Mouse (Mus musculus) hindbrain, embryonic 11.5 days (tissue): Measurements from ENCODE around the gene Mpdu1. TPM values are rescaled to one million over a fixed set of nuclear protein-coding genes. Genes with fewer than 3 reads are reported as not detected.

Experiments
- ATAC-seq: fragments of 200-750 bp; cut with Nextera tagmentation; 2 replicates; pipeline ENCODE4 v1.8.0; 2017; ENCODE audit warnings: mild to moderate bottlenecking, moderate TSS enrichment, moderate library complexity; ENCODE audit not compliant: low FRiP score
- DNase-seq: peaks from one replicate; pipeline ENCODE4 v3.0.0-alpha.2; 2015; ENCODE audit warnings: low spot score
- H3K27ac ChIP-seq: fragments of 300-500 bp; sonication (generic); 2 replicates; pipeline ENCODE4 v1.5.1; 2014; ENCODE audit warnings: mild to moderate bottlenecking, low read depth, low read length
- H3K27me3 ChIP-seq: fragments of 300-500 bp; sonication (generic); 2 replicates; pipeline ENCODE4 v1.6.1; 2014; ENCODE audit warnings: mild to moderate bottlenecking, low read length, moderate library complexity, mixed read lengths; ENCODE audit not compliant: control insufficient read depth, insufficient read depth
- H3K36me3 ChIP-seq: fragments of 300-500 bp; sonication (generic); 2 replicates; pipeline ENCODE4 v1.6.1; 2014; ENCODE audit warnings: mild to moderate bottlenecking, low read length, moderate library complexity, mixed read lengths; ENCODE audit not compliant: control insufficient read depth, insufficient read depth
- H3K4me1 ChIP-seq: fragments of 300-500 bp; sonication (generic); replicated peaks from 2 replicates; pipeline ENCODE4 v1.6.1; 2014; ENCODE audit warnings: low read length, mixed read lengths; ENCODE audit not compliant: control insufficient read depth, insufficient read depth
- H3K4me2 ChIP-seq: fragments of 300-500 bp; sonication (generic); replicated peaks from 2 replicates; pipeline ENCODE4 v1.6.1; 2014; ENCODE audit warnings: mild to moderate bottlenecking, low read depth, low read length
- H3K4me3 ChIP-seq: fragments of 300-500 bp; sonication (generic); 2 replicates; pipeline ENCODE4 v1.5.1; 2014; ENCODE audit warnings: low read depth, low read length
- H3K9ac ChIP-seq: fragments of 300-500 bp; sonication (generic); 2 replicates; pipeline ENCODE4 v1.6.1; 2014; ENCODE audit warnings: low read depth, low read length
- H3K9me3 ChIP-seq: fragments of 300-500 bp; sonication (generic); 2 replicates; pipeline ENCODE4 v1.6.1; 2016; ENCODE audit warnings: low read length; ENCODE audit not compliant: control insufficient read depth
- WGBS: fragments of 180-500 bp; shearing (Covaris S2); extraction: QIAGEN DNeasy Blood & Tissue Kit; methylation state at CpG from one replicate; pipeline ENCODE4 v1.1.7; 2014; 5-methylcytosine and 5-hydroxymethylcytosine counted together
- polyA plus RNA-seq: library from polyadenylated mRNA; unstranded; fragments of >200 nt; fragmentation: Nextera tagmentation; extraction: Ambion mirVana; gene quantifications from 2 replicates; pipeline ENCODE4 v1.2.1, GENCODE M21; 2014

Mpdu1 gene
- polyA plus RNA-seq, 1 experiment from 2014 or later = 45.3 TPM

DNA sequence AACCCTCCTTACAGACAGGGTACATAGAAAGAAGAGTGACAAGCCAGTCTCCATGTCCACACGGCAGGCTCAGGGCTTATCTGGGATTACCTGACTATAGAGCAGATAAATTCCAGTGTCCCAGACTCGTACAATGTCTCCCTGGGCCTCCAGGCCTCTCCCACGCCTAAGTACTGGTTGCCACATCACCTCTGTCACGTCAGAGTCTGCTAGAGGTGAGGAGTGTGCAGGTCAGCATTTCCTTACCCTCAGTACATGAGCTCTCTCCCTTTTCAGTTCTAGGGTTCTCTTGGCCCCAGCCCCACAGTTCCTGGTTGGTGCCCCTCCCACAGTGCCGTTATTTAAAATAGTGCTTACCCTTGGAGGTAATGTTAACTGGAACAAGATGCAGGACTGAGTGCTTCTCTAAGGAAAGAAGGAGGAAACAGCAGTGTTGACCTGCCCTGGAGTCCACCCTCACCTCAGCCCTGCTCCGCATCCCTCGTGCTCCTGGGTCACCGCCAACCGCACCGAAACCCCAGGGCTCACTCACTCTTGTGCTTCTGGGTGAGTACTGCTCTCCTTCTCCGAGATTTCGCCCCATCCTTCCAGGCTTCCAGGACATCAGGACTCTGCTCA is 21.8 kb upstream of the Mpdu1 start:
- Histone ChIP-seq H3K9me3 (no peaks in the 10 kb centered on the region), H3K9ac (no peak overlapping the region; the same call in 1 of the 2 replicates), H3K27me3 (no peaks in the 10 kb centered on the region), H3K4me1 (peaks cover 5% of the 10 kb centered on the region; the same call in 1 of the 2 replicates), H3K4me3 (no peak overlapping the region), H3K27ac (no peak overlapping the region), H3K4me2 (no peak overlapping the region), H3K36me3 (no peaks in the 10 kb centered on the region)
- 89% methylated on average over 12 of the region's 12 CpGs for WGBS
- ATAC-seq (no peak), DNase-seq (no peak)

DNA sequence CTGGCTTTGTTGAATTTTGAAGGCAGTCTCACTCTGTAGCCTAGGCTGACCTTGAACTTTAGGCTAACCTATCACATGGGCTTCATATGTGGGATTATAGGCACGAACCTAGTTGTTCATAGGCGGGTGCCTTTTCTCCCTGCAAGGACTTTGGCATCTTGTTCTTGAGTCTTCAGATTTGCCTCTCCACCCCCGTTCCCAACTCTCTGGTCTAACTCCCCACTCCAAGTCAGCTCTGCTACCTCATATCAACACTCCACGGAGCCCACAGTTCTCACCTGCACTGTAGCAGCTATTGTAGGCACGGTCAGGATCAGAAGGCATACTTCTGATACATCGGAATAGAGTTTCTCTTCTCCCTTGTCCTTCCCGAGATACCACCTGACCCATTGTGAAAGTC is 21.1 kb upstream of the Mpdu1 start:
- Histone ChIP-seq H3K9ac (no peak overlapping the region; the same call in 1 of the 2 replicates), H3K36me3 (no peaks in the 10 kb centered on the region), H3K9me3 (no peaks in the 10 kb centered on the region), H3K4me3 (no peak overlapping the region), H3K27me3 (no peaks in the 10 kb centered on the region), H3K4me1 (peaks cover 5% of the 10 kb centered on the region; the same call in 1 of the 2 replicates), H3K4me2 (no peak overlapping the region), H3K27ac (no peak overlapping the region)
- DNase-seq (no peak), ATAC-seq (no peak)
- 79% methylated on average over 7 of the region's 7 CpGs for WGBS

DNA sequence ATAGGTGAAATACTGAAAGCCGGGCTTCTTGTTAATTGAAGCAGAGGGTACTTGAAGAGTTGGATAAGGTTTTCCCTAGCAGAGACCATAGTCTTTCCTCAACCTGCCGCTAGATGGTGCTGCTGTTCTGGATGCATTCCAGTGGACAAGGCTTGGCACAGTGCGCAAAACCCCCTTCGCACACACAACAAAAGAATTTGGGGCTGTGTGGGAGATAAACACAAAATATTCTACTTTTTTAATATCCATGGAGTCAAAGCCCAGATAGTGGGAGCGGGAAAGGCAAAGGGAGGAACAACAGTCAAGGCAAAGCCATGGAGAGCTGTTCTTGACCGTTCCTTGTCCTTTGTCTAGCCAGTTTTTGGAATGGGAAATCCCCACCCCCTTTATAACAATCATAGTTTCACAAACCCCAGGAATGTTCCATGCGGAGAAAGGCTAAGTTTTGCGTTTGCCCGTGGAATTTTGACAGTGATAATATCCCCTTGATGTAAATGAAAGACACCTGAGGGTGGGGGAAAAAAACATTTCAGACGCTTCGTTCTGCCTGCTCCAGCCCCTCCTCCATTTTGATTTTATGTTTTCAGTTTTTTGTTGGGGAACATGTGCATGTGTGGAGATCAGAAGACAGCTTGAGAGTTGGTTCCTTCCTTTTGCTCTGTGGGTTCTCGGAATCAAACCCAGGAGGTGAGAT is 20.5 kb upstream of the Mpdu1 start:
- no peaks in the 10 kb centered on the region for H3K27me3 ChIP-seq
- DNase-seq = peak; percentile 95
- no peak overlapping the region for H3K27ac ChIP-seq
- 0 out of 2 replicates have a peak overlapping the region, but pooled peaks have one; percentile 73 for H3K4me3 ChIP-seq
- H3K4me1 ChIP-seq = peaks cover 5% of the 10 kb centered on the region; the same call in 1 of the 2 replicates
- H3K9ac ChIP-seq = no peak overlapping the region; the same call in 1 of the 2 replicates
- 24% methylated on average over 12 of the region's 12 CpGs for WGBS
- no peaks in the 10 kb centered on the region for H3K9me3 ChIP-seq
- no peak overlapping the region for H3K4me2 ChIP-seq
- ATAC-seq = peak; percentile 34; the same call in 1 of the 2 replicates
- H3K36me3 ChIP-seq = no peaks in the 10 kb centered on the region

DNA sequence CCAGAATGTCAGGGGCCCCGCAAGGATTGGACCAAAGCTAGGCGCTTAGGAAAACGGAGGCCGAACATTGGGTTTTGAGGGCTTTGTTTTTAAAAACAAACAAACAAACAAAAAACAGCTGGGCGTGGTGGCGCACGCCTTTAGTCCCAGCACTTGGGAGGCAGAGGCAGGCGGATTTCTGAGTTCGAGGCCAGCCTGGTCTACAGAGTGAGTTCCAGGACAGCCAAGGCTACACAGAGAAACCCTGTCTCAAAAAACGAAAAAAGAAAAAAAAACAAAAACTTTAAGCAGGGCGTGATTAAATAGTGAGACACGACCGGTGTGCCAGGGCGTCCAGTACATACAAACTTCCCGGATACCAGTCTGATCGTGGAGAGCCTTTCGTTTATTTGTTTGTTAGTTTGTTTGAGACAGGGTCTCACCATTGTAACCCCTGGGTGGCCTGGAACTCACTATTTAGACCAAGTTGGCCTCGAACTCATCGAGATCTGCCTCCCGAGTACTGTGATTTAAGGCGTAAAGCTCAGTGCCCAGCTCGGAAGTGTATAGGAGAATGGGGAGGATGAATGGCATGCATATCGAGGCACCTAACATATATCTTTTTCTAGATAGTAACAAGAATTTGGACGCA is 19.9 kb upstream of the Mpdu1 start:
- no peak for DNase-seq
- peak overlapping the region; percentile 73 for H3K4me3 ChIP-seq
- no peaks in the 10 kb centered on the region for H3K36me3 ChIP-seq
- H3K27me3 ChIP-seq = no peaks in the 10 kb centered on the region
- H3K9me3 ChIP-seq = no peaks in the 10 kb centered on the region
- ATAC-seq = peak; percentile 42; the same call in 1 of the 2 replicates
- 27% methylated on average over 24 of the region's 24 CpGs for WGBS
- H3K4me1 ChIP-seq = peaks cover 5% of the 10 kb centered on the region; the same call in 1 of the 2 replicates
- peak overlapping the region; percentile 82 for H3K9ac ChIP-seq
- H3K27ac ChIP-seq = peak overlapping the region; percentile 83
- peak overlapping the region; percentile 74 for H3K4me2 ChIP-seq

DNA sequence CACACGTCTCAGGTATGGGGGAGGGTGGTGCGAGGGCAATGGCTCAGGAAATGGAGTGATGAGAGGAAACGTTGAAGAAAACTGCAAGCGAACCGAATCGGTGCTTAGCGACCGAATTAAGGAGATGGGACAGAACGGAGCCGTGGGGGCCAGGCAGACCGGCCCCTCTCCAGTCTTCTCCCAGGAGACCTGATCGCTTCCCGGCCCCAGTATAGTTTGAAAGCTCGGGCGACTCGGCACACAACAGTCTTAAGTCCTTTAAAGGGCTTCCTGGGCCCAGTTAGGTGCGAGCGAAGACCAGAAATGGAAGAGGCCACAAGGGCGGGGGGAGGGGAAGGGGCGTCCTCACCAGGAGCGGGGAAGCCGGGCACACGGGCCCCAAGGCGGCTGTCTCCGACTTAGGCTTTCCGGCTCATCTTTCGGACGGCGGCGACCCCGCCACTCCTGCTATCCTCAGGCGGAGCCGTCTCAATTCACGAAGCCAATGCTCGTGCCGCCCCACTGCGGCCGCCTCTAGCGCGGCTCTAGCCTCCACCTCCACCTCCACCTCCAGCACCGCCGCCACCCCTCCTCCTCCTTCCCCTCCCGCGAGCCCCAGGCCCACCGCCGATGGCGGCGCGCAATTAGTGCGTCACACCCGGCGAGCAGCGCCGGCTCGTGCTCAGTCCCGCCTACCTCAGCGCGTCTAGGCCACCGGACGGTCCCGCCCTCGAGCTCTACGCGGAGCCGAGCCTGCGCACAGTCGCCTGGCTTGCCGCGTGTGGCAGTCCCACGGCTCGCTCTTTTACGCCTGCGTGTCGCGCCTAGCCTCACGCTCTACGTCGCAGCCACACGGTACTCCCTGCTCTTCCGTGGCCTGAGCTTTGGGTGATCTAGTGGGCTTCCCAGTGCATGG is 19.1 kb upstream of the Mpdu1 start, which contains the start of gene Senp3:
Gene Senp3 (minus strand): TSS at position 771 of the 895 bp plus-strand sequence.
- WGBS = under 1% methylated on average over 70 of the region's 80 CpGs
- Histone ChIP-seq H3K27me3 (no peaks in the 10 kb centered on the region), H3K27ac (peak within 1 kb of the TSS; percentile 83), H3K4me2 (peak within 1 kb of the TSS; percentile 90), H3K4me3 (peak within 1 kb of the TSS; percentile 73), H3K9me3 (no peaks in the 10 kb centered on the region), H3K4me1 (peaks cover 5% of the 10 kb centered on the region; the same call in 1 of the 2 replicates), H3K36me3 (peaks cover 2% of the 10 kb centered on the region; the same call in 1 of the 2 replicates), H3K9ac (peak within 1 kb of the TSS; percentile 82)
- DNase-seq (peak; percentile 97), ATAC-seq (peak; percentile 95)

DNA sequence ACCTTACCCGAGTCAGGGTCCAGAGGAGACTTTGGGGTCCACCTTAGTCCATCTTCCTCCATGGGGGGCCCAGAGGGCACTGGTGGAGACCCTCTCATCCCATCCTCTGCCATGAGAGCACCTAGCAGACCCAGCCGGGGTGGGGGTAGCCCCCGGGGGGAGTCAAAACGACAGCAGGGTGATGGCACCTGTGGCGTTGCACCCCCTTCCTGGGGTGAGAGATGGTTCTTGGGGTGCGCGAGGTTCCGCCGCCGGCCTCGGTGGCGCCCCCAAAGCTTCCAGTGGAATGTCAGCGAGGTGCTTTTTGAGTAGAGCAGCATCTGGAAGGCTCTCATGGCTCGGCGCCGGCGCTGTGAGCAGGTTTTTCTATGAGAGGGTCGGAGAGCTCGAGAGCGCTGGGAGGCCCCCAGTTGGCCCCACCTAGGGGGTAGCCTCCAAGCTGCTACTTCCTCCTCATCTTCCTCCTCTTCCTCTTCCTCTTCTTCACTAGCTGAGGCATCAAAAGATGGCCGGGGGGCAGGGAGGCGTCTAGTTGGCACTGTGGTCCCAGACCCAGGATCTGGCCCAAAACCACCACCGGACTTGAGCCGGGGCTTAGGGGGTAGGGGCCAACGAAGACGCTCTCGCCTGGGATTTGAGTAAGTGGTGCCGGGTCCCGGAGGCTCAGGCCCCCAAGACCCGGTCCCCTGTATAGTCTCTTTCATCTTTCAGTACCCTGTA is 17.9 kb upstream of the Mpdu1 start:
- peaks cover 5% of the 10 kb centered on the region; the same call in 1 of the 2 replicates for H3K4me1 ChIP-seq
- no peak overlapping the region for H3K9ac ChIP-seq
- H3K27me3 ChIP-seq = no peaks in the 10 kb centered on the region
- no peak for ATAC-seq
- no peak for DNase-seq
- no peak overlapping the region for H3K27ac ChIP-seq
- WGBS = 92% methylated on average over 30 of the region's 30 CpGs
- H3K4me3 ChIP-seq = no peak overlapping the region
- H3K4me2 ChIP-seq = peak overlapping the region; percentile 90; the same call in 1 of the 2 replicates
- H3K9me3 ChIP-seq = no peaks in the 10 kb centered on the region
- peaks cover 7% of the 10 kb centered on the region; the same call in 1 of the 2 replicates for H3K36me3 ChIP-seq

DNA sequence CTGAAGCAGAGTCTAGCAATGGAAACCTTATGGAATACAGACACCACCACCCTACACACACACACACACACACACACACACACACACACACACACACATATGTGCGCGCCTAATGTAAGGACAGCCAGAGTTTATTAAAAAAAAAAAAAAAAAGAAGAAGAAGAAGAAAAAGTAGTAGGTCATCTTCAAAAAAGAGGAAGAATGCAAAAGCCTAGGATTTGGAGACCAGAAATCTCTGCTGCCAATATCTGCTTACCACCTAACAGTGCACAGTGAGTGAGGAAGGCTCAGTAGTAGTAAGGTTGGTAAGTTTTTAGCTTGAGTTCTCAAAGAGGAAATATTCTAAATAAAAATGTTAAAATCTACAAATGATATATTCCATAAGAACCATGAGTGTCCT is 16.7 kb upstream of the Mpdu1 start:
- no peak overlapping the region for H3K4me3 ChIP-seq
- no peaks in the 10 kb centered on the region for H3K27me3 ChIP-seq
- no peak overlapping the region for H3K4me2 ChIP-seq
- H3K36me3 ChIP-seq = peaks cover 9% of the 10 kb centered on the region; the same call in 1 of the 2 replicates
- no peak for ATAC-seq
- no peak overlapping the region for H3K27ac ChIP-seq
- H3K9me3 ChIP-seq = no peaks in the 10 kb centered on the region
- no peak for DNase-seq
- WGBS = 86% methylated on average over 2 of the region's 2 CpGs
- H3K4me1 ChIP-seq = peaks cover 5% of the 10 kb centered on the region; the same call in 1 of the 2 replicates
- H3K9ac ChIP-seq = no peak overlapping the region
